Mouse (Mus musculus): Measurements from ENCODE around the gene Parp1.

Gene Parp1

DNA sequence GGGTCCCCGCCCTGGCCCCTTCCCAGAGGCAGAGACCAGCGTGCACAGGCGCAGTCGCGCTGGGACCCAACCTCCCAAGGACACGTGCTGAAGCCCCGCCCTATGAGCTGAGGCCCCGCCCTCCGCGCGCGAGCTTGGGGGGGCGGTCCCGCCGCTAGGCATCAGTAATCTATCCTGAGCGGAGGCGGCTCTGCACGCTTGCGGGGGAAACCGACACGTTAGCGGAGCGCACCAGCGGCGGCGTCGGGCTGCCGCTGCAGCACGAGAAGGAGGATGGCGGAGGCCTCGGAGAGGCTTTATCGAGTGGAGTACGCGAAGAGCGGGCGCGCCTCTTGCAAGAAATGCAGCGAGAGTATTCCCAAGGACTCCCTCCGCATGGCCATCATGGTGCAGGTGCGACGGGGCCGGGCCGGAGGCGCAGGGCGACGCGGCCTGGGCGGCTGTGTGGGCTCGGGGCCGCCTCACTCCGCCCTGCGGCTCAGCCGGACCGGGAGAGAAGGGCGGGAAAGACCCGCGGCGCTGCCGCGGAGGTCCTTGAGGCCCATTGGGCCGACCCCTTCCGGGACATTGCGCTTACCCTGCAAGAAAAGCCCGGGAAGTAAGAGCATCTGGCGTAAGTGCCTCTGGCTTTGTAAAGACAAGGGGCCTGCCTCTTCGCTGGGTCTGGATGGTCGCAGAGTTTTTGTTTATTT is at the start of gene Parp1:
Gene Parp1 (plus strand): TSS at position 164 of the 692 bp plus-strand sequence.
- peak; percentile 98 to 99 for DNase-seq

DNA sequence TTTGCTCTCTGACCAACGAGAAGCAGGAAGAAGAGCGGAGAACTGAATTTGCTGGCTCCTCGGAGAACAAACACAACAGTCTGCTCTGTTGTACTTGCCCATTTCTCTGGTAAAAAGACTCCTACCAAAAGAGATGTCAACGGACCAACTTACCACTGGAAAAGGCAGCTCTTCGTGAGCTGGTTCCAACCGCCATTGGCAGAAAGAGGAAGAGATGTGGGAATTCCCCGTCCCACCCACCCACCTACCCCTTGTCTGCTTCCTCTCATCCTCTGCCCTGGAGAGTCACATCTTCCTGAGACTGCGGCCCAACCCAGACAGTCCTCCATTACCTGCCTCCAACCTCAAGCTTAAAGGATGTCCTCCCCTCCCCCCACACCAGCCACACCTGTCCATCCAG is 49.2 kb upstream of the Parp1 start:
- no peak for DNase-seq

DNA sequence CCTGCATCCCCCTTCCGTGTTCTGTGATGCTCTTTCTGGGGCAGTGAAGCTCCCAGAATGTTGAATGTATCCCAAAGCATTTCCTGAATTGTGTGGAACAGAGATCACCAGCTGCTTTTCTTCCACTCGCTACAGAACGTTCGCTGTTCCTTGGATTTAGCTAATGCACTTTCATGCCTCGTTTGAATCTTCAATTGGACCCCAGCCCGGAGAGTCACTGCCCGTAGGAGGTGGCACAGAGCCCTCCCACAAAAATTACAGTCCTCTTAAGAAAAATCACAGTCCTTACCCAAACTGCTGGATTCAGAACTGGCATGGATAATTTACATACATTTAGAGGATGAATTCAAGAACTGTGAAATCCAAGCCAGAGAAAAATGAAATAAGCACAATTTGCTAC is 48.5 kb upstream of the Parp1 start:
- DNase-seq, result peak; percentile 82 to 84

DNA sequence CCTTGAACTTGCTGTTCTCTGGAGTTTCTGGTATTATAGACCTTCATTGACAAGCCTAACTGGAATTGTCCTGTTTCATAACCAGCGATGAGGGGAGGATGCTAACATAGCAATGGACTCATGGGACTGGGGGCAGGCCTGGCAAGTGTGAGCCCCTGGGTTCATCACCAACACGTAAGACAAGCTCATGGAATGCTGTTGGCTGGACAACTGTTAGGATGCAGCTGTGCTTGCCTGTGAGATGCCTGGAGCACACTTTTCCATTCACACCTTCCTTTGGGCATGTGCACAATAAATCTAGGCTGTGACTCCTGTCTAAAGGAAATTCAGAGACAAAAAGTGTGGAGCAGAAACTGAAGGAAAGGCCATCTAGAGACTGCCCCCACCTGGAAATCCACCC is 45.4 kb upstream of the Parp1 start:
- DNase-seq, result no peak

DNA sequence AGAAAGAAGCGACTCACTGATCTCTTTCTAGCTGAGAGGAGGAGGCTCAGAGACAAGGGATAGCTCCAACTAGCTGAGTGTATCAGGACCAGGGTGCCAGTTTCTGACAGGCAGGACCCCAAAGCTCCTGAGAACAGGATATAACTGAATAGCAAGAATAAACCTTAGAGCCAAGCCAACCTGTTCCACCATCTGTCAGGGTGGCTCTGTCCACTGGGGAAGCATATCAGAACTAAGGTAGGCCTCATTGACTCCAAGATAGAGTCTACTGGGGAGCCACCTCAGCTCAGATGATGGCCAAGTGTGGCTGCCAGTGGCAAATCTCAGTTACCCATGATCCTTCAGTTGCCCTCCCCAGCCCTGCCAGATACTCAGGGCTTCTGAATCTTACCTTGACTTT is 43.4 kb upstream of the Parp1 start:
- no peak for DNase-seq

DNA sequence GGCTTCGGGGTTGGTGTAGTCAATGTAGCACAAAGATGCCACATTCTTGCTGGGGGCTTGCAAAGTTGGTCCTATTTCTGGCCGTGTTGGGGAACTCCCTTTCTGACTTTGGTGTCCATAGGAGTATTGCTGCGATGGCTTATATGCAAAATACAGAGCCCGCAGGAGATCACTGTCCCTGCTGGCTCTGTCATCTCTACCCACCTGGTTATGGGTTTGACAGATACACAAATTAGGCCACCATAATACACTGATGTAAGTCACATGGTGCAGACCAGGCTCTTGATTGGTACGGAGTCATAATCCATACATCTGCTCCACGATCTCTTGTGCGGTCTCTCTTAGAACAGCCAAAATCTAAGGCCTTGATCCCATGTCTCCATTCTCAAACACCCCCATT is 38.9 kb upstream of the Parp1 start:
- DNase-seq, result no peak

DNA sequence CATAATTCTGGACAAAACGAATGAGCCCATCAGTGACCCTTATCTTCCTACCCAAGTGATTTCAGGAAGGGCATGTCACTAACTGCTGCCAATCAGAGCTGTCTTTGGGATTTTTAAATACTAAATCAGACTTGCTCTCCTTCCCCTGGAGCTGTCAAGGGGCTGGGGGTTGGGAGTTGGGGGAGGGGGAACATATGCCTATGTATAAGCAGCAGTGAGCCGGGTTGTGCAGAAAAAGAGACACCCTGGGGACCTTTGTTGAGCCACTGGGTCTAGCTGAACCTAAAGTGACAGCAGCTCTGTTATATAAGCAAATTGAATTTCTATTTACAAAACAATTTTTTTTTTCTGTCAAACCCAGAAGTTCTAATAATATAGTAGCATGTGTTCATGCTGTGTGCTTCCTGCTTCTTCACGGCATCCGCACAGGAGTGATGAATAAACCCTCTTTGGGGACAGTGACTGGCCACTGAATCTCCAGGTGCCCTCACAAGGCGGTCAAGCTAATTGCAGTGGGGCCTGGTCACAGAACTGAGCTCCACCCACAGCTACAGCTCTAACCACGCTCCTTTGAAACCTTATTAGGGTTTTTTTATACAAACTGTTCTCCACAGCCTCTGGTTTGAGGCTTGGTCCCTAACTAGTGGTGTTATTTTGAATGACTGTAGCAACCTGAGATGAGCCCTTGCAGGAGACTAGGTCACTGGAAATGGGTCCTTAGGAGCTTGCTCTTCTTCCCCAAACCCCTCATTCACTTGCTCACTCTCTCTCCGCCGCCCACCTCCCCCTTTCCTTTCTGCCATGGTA is 38.1 kb upstream of the Parp1 start:
- DNase-seq, result no peak

DNA sequence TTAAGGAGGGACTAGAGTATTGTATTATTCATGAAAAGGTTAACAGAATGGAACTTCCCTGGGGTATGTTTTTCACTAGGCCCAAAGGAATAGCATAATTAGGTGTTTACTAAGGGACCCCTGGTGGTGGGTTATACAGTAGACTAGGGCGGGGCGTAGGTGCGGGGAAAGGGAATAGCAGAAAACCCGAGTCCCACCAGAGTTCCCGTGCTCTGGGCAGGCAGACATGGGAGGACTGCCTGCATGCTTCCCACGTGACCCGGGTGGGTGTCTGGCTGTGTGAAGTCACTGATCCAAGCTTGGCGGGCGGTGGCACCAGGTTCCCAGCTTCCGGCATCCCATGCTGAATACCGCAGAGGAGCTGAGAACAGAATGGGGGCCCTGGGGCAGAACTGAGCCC is 36.1 kb upstream of the Parp1 start:
- DNase-seq, result no peak

DNA sequence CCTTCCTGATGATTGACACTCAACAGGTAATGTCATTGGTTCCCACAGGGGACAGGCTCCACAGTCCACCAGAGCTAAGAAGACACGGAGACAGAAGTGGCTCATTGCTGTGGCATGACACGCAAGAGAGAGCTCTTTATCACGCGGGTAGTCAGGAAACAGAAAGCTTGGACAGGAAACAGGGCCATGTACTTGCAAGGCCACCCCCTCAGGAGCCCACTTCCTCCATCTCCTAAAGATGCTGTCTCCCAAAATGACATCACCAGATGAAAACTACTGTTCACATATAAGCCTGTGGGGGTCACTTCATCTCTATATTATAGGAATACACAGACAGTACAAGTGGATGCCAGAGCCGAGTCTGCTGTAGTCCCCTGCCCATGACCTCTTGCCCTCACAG is 32.0 kb upstream of the Parp1 start:
- no peak for DNase-seq

DNA sequence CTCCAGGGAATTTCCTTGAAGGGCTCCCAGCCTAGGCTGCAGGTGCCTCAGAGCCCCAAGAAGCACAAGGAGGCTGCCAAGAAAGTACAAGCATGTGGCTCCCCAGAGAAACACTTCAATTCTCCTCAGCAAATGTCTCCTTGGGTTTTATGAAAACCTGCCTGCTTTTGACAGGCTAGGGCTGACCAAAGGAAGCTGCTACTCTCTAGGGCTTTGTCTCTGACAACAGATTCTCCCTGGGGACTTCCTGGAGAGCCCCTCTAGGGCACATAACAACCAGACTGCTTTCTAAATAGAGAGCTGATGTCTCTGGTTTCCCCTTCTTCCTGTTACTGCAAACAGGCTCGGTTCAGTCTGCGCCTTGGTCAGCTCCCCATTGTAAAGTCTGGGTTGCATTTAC is 27.5 kb upstream of the Parp1 start:
- DNase-seq, result no peak

DNA sequence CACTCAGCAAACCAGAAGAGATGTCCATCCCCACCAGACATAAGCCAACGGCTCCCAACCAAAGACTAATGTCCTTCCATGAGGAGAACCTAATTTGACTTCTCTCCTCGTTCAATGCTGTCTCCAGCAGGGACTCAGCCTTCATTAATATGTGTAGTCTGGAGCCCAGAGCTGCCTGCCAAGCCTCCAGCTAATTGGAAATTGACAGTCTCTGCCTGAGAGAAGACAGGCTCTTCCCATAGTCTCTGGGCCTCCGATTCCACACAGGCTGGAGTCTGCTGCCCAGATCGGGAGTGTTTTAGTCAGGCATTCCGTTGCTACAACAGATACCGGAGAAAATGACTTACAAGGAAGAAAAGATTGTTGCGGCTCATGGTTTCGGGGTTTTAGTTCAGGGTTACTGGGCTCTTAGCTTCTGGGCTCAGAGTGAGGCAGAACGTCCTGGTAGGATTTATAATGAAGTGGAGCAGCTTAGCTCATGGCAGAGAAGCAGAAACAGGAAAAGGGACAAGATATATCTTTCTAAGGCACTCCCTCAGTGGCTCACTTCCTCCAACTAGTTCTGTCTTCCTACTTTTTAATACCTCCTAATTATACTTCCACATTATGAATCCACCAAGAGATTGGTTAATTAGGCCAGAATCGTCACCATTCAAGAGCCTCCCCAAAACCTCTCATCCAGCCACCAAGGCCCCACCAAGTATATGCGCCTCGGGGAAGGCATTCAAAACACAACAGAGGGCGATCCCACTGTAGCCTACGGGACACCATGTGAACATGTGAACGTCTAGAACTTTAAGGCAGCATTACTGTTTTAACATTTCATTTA is 26.6 kb upstream of the Parp1 start:
- DNase-seq, result peak; percentile 48 to 55

DNA sequence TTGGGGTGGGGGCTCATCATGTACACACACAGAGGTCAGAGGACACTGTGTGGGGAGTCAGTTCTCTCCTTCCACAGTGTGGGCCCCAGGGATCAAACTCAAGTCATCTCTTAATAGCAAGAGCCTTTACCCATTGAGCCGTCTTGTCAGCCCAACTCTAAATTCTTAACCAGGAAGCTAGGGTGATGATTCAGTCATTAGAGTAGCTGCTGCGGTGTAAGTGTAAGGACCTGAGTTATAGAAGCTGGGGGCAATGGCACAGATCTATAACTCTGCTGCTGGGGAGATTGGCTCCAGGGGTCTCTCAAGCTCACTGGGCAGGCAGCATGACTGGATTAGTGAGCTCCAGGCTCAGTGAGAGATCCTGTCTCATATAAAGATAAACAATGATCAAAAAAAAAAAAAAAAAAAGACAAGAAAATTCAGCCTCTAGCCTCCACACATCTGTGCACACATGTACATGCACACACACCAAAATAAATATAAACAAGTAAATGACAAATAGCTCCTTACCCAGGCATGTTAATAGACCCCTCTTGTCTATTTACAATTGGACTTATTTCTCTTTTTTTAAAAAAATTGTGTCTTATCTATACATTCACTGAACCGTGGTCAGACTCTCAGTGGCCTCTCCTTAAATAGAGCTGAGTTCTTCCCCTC is 25.9 kb upstream of the Parp1 start:
- DNase-seq, result no peak

DNA sequence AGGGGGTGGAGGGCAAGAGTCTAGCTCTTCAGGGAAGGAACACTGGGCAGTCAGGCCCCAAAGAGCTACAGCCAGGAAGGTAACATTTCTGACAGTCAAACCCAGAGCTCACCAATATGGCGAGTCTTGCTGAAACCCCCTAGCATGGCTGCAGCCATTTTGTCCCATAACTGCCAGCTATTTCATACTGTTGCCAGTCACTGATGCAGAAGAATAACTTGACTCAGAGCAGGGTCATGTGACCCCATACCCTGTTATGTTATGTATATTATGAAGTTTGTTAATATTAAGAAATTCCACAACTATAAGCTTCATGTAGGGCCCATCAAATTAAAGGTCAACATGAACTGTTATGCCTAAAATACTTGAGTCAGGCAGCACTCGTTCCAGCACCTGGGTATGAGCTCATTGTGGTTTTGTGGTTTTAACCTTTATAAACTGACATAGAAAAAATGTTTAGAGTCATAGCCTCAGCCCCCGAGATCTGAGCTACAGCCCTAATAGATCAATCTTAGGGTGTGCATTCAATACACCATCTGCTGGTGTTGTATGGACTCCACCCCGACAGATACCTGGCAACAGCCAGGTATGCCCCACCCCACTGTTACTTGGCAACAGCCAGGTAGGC is 22.7 kb upstream of the Parp1 start:
- DNase-seq, result no peak

DNA sequence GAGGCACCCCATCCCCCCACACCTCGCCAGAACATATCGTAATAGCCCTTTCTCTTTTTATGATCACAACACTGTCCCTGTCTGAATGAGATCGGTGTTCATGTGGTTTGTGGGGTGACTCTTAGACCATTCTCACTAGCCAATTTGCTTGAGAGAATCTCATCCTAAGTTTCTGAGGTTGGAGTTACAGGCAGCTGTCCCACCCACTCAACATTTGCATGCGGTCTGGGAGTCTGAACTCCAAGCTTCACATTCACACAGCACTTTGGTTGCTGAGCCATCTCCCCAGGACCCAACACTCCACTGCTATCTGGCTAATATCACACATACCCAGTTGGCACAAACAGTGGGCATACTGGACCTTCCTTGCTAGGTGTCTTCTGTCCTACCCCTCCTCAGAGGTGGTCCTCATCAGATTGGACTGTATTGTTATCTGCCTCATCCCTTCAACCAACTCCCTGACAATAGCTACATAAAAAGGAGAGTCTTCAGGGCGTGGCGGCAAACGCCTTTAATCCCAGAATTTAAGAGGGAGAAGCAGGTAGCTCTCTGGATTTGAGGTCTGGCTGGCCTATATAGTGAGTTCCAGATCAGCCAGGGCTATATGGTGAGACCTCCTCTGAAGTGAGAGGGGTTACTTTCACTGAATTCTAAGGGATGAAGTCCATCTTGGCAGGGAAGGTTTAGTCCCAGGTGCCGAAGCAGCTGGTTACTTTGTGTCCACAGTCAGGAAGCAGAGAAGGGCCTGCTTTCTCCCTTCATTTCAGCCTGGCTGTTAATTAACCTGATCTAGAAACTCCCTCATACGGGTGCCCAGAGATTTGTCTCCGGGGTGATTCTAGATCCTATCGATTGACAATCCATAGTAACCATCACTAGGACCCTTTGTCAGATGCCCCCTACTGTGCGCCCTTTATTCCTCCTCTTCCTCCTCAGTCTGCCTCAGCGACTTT is 21.6 kb upstream of the Parp1 start:
- DNase-seq, result peak; percentile 16 to 35

DNA sequence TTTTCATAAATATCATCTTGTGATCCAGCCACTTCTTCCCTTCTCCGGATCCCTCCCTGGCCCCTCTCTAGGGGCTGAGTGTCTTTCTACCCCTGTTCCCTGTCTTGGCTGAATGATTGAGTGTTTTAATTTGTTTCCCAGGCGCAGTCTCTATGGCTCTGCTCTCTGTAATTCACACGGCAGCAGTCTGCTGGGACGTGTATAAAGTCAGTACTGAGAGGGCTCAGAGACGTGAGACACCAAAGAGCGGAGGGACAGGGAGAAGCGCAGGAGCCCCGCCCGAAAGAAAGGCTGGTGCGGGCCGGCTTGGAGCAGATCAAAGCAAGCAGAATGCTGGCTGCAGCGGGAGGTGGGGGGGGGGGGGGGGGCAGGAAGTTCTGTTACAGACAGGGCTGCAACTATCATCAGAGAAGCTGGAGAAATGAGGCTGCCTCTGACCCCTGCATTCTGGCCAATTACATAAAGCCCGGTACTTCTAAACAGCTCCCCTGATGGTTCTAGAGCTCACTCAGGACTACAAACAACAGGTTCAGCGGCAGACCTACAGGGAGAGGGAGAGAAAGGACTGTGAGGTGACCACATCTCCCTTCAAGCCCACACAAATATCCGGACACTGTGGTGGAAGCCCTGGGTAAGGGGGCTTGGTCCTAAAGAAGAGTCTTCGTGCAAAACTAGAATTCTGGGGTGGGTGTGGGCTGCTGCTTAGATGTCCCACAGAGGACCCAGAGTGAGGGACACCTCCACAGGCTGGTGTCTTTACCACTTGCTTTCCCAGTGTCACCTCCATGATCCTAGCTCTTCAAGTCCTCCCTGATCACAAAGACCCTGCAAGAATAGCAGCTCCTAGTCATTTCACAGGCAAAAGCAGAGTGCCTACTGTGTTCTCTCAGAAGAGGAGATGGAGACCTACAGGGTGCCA is 20.7 kb upstream of the Parp1 start:
- peak; percentile 25 to 48 for DNase-seq

DNA sequence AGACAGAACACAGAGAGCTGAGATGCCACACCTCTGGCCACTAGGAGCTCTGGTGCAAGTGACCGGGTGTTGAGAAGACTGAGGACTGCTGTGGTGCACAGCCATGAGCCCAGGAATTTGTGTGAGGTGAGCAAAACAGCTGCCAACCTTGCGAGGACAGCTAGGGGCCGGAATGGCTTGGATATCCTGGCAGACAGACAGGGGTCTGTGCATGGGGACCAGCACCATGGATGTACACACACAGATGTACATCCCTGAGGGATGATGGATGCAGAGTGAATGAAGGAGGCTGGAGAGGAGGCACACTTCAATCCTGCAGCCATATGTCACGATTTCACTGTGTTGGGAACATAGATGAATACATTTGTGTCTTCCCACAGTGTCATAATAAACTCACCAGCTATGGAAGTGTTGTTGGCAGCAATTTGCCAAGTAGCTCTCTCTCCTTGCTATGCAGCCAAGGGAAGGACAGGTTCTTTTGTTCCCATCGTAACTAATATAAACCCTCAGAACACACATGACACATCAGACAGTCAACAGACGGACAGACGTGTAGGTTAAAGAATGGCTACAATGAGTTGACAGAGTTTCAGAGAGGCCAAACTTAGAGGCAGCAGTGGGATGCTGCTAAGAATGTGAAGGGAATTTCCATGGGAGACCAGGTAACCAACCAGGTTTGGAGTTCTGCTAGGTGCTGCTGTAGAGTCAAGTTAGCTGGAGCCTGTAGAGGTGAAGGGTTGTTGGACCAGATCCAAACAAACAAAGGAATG is 19.0 kb upstream of the Parp1 start:
- DNase-seq, result no peak

DNA sequence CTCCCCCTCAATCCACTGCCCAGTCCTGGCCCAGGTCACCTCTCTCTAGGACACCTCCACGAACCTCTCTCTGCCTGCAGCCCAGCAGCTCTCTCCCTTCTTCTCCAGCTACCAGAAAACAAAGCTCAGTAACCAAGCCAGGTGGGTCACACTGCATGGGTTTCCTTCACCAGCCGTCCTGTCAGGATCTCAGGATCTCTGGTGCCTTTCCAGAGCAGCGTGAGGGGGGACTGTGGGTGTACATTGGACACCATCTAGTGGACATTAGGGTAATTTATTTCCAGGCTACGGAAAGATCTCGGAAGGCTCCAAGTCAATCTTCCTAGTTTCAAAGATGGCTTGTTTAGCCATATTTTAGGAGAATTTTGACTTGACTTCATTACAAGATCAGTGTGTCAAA is 18.0 kb upstream of the Parp1 start:
- peak; percentile 84 to 86 for DNase-seq

DNA sequence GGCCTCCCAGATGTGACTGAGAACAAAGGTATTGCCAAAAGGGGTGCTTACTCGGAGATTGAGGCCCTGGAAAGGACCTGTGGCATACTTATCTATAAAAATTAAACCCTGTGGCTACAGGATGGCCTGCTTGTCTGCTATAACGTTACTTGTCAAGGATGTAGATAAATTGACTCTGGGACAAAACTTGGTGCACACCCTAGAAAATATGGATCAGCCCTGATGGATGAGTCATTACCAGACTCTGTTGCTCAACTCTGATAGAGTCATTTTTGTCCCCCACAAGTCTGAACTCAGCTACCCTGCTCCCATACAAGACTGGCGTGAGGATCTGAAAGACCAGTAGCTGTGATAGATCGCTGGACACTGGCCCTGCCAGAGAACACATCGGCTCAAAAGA is 11.8 kb upstream of the Parp1 start:
- no peak for DNase-seq

DNA sequence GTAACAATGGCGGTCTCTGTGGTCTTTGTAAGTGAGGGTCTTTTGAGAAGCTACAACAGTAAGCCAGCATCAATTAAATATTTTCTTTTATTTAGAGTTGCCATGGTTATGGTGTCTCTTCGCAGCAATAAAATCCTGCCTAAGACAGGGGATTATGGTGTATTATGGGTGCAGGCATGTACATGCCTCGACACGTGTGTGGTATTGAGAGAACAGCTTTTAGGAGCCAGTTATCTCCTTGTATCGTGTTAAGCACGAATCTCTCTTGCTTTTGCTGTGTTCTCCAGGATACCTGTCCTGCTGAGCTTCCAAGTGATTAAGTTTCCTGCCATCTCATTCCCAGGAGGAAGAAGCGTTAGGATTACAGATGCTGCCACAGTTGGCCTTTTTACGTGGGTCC is 9.3 kb upstream of the Parp1 start:
- DNase-seq, result no peak

Measured in cerebellum, postnatal 10 days (tissue).